Mouse (Mus musculus) kidney, embryonic 16.5 days (tissue): Measurements from ENCODE around the gene Bmpr1a. TPM values are rescaled to one million over a fixed set of nuclear protein-coding genes. Genes with fewer than 3 reads are reported as not detected.
A peak's percentile ranks its signal among the peaks of the same experiment; 100 is the strongest.

Source experiments
- ATAC-seq: fragments of 200-750 bp; cut with Nextera tagmentation; 2 replicates; pipeline ENCODE4 v1.8.0; 2017; ENCODE audit warnings: moderate TSS enrichment; ENCODE audit not compliant: low FRiP score, low TSS enrichment
- H3K27ac ChIP-seq: fragments of 300-500 bp; sonication (generic); 2 replicates; pipeline ENCODE4 v1.5.1; 2014; ENCODE audit warnings: low read length
- H3K27me3 ChIP-seq: fragments of 300-500 bp; sonication (generic); 2 replicates; pipeline ENCODE4 v1.6.1; 2014; ENCODE audit warnings: low read length, control low read depth, mixed read lengths; ENCODE audit not compliant: insufficient read depth
- H3K36me3 ChIP-seq: fragments of 300-500 bp; sonication (generic); 2 replicates; pipeline ENCODE4 v1.6.1; 2014; ENCODE audit warnings: low read length, control low read depth, mixed read lengths; ENCODE audit not compliant: insufficient read depth
- H3K4me1 ChIP-seq: fragments of 300-500 bp; sonication (generic); 2 replicates; pipeline ENCODE4 v1.6.1; 2014; ENCODE audit warnings: low read length, control low read depth, mixed read lengths; ENCODE audit not compliant: insufficient read depth
- H3K4me2 ChIP-seq: fragments of 300-500 bp; sonication (generic); replicated peaks from 2 replicates; pipeline ENCODE4 v1.6.1; 2014; ENCODE audit warnings: low read depth, low read length
- H3K4me3 ChIP-seq: fragments of 300-500 bp; sonication (generic); 2 replicates; pipeline ENCODE4 v1.5.1; 2014; ENCODE audit warnings: mild to moderate bottlenecking, low read length
- H3K9ac ChIP-seq: fragments of 300-500 bp; sonication (generic); replicated peaks from 2 replicates; pipeline ENCODE4 v1.6.1; 2014; ENCODE audit warnings: low read length
- H3K9me3 ChIP-seq: fragments of 300-500 bp; sonication (generic); 2 replicates; pipeline ENCODE4 v1.6.1; 2016; ENCODE audit warnings: low read length, control low read depth
- WGBS: fragments of 180-500 bp; shearing (Covaris S2); extraction: QIAGEN DNeasy Blood & Tissue Kit; methylation state at CpG from one replicate; pipeline ENCODE4 v1.1.7; 2014; 5-methylcytosine and 5-hydroxymethylcytosine counted together
- polyA plus RNA-seq: library from polyadenylated mRNA; unstranded; fragments of >200 nt; fragmentation: Nextera tagmentation; extraction: Ambion mirVana; gene quantifications from 2 replicates; pipeline ENCODE4 v1.2.1, GENCODE M21; 2015

The Bmpr1a gene
- polyA plus RNA-seq, 1 experiment from 2014 or later = 38.5 TPM

GRCm38 (mm10) chr14:34499664-34500063 lies 3.5 kb downstream of the Bmpr1a start:
- 59% methylated on average over 4 of the region's 4 CpGs for WGBS
- no peaks in the 10 kb centered on the region for H3K36me3 ChIP-seq
- H3K9ac ChIP-seq = peak overlapping the region; percentile 3; the same call in 1 of the 2 replicates
- no peak for ATAC-seq
- H3K27me3 ChIP-seq = no peaks in the 10 kb centered on the region
- no peaks in the 10 kb centered on the region for H3K9me3 ChIP-seq
- H3K4me1 ChIP-seq = peaks cover 30% of the 10 kb centered on the region
- 0 out of 2 replicates have a peak overlapping the region, but pooled peaks have one; percentile 33 for H3K27ac ChIP-seq
- peak overlapping the region; percentile 91 for H3K4me3 ChIP-seq
- peak overlapping the region; percentile 69 for H3K4me2 ChIP-seq

- Histone ChIP-seq H3K4me1 (peaks cover 33% of the 10 kb centered on the region), H3K27ac (no peak overlapping the region), H3K9ac (no peak overlapping the region), H3K27me3 (no peaks in the 10 kb centered on the region), H3K9me3 (no peaks in the 10 kb centered on the region), H3K4me2 (no peak overlapping the region), H3K36me3 (no peaks in the 10 kb centered on the region), H3K4me3 (no peak overlapping the region)
- 51% methylated on average over 3 of the region's 3 CpGs for WGBS
- ATAC-seq = no peak
Observed at GRCm38 (mm10) chr14:34497346-34497745, 5.8 kb downstream of the Bmpr1a start.

GRCm38 (mm10) chr14:34493682-34494081 lies 9.5 kb downstream of the Bmpr1a start:
- Histone ChIP-seq H3K4me1 (peaks cover 32% of the 10 kb centered on the region), H3K36me3 (no peaks in the 10 kb centered on the region), H3K9me3 (no peaks in the 10 kb centered on the region), H3K27me3 (no peaks in the 10 kb centered on the region), H3K4me3 (no peak overlapping the region), H3K27ac (no peak overlapping the region), H3K4me2 (no peak overlapping the region), H3K9ac (no peak overlapping the region)
- WGBS = 76% methylated on average over 3 of the region's 3 CpGs
- no peak for ATAC-seq

GRCm38 (mm10) chr14:34492688-34493087 lies 10.5 kb downstream of the Bmpr1a start:
- 75% methylated on average over 2 of the region's 2 CpGs for WGBS
- ATAC-seq = no peak

GRCm38 (mm10) chr14:34490965-34491364 lies 12.2 kb downstream of the Bmpr1a start:
- Histone ChIP-seq H3K27ac (no peak overlapping the region), H3K4me2 (no peak overlapping the region), H3K4me3 (no peak overlapping the region), H3K9me3 (no peaks in the 10 kb centered on the region), H3K27me3 (no peaks in the 10 kb centered on the region), H3K9ac (no peak overlapping the region), H3K36me3 (no peaks in the 10 kb centered on the region), H3K4me1 (peaks cover 31% of the 10 kb centered on the region)
- WGBS = 36% methylated on average over 1 of the region's 1 CpGs
- no peak for ATAC-seq

More at GRCm38 (mm10) chr14:34492688-34493087, 10.5 kb downstream of the Bmpr1a start:
- H3K36me3 ChIP-seq = no peaks in the 10 kb centered on the region
- H3K27ac ChIP-seq = no peak overlapping the region
- peaks cover 32% of the 10 kb centered on the region for H3K4me1 ChIP-seq
- no peak overlapping the region for H3K4me2 ChIP-seq
- H3K9me3 ChIP-seq = no peaks in the 10 kb centered on the region
- no peak overlapping the region for H3K4me3 ChIP-seq
- no peaks in the 10 kb centered on the region for H3K27me3 ChIP-seq
- no peak overlapping the region for H3K9ac ChIP-seq

- ATAC-seq = no peak
- WGBS = 72% methylated on average over 2 of the region's 2 CpGs
- no peaks in the 10 kb centered on the region for H3K27me3 ChIP-seq
Observed at GRCm38 (mm10) chr14:34489928-34490327, 13.2 kb downstream of the Bmpr1a start.

GRCm38 (mm10) chr14:34486169-34486568 lies 17.0 kb downstream of the Bmpr1a start:
- Histone ChIP-seq H3K4me1 (peaks cover 30% of the 10 kb centered on the region), H3K27ac (no peak overlapping the region), H3K4me3 (no peak overlapping the region), H3K4me2 (no peak overlapping the region), H3K36me3 (no peaks in the 10 kb centered on the region), H3K9ac (no peak overlapping the region), H3K9me3 (no peaks in the 10 kb centered on the region), H3K27me3 (no peaks in the 10 kb centered on the region)
- no peak for ATAC-seq
- 64% methylated on average over 8 of the region's 8 CpGs for WGBS

More at GRCm38 (mm10) chr14:34489928-34490327, 13.2 kb downstream of the Bmpr1a start:
- no peak overlapping the region for H3K4me3 ChIP-seq
- no peak overlapping the region for H3K27ac ChIP-seq
- H3K9ac ChIP-seq = no peak overlapping the region
- H3K9me3 ChIP-seq = no peaks in the 10 kb centered on the region
- H3K4me1 ChIP-seq = peaks cover 28% of the 10 kb centered on the region
- H3K4me2 ChIP-seq = no peak overlapping the region
- no peaks in the 10 kb centered on the region for H3K36me3 ChIP-seq

- H3K9ac ChIP-seq = no peak overlapping the region
- H3K9me3 ChIP-seq = no peaks in the 10 kb centered on the region
- no peaks in the 10 kb centered on the region for H3K27me3 ChIP-seq
- WGBS = 67% methylated on average over 6 of the region's 6 CpGs
- H3K4me3 ChIP-seq = no peak overlapping the region
- H3K27ac ChIP-seq = no peak overlapping the region
- H3K4me2 ChIP-seq = no peak overlapping the region
- peaks cover 18% of the 10 kb centered on the region; the same call in 1 of the 2 replicates for H3K4me1 ChIP-seq
- H3K36me3 ChIP-seq = no peaks in the 10 kb centered on the region
- ATAC-seq = no peak
Observed at GRCm38 (mm10) chr14:34483469-34484341, 19.4 kb downstream of the Bmpr1a start.

- Histone ChIP-seq H3K9ac (no peak overlapping the region), H3K27me3 (no peaks in the 10 kb centered on the region), H3K4me2 (no peak overlapping the region), H3K36me3 (no peaks in the 10 kb centered on the region), H3K4me1 (0 out of 2 replicates have a peak, but pooled peaks cover 6% of the 10 kb centered on the region), H3K9me3 (no peaks in the 10 kb centered on the region), H3K27ac (no peak overlapping the region), H3K4me3 (no peak overlapping the region)
- no peak for ATAC-seq
Observed at GRCm38 (mm10) chr14:34471591-34471990, 31.6 kb downstream of the Bmpr1a start.

GRCm38 (mm10) chr14:34466291-34466690 lies 36.9 kb downstream of the Bmpr1a start:
- WGBS = 70% methylated on average over 3 of the region's 3 CpGs
- no peaks in the 10 kb centered on the region for H3K4me1 ChIP-seq

More at GRCm38 (mm10) chr14:34466291-34466690, 36.9 kb downstream of the Bmpr1a start:
- Histone ChIP-seq H3K36me3 (no peaks in the 10 kb centered on the region), H3K27me3 (no peaks in the 10 kb centered on the region), H3K9me3 (no peaks in the 10 kb centered on the region), H3K4me3 (no peak overlapping the region), H3K27ac (no peak overlapping the region), H3K4me2 (no peak overlapping the region), H3K9ac (no peak overlapping the region)
- no peak for ATAC-seq
